ENCODE assay signal across 9 mouse cellular contexts in the genomic region with DNA sequence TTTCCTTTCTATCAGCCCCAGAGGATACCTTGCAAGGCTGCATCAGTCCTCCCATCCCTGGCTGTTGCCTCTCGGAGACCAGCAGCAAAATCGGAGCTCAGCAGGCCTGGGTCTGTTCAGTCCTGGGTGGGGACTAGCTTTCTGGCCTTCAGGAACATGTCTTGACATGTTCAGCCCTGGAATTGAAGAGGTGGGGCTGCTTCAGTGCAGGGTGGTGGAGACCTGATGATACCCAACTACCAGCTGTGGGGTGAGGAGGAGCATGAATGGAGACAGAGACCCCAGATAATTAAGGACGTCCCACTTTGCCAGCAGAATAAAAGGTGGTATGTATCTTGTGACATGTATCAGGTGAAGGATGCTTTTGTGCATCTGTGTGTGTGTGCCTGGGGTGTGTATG. TPM values are rescaled to one million over a fixed set of nuclear protein-coding genes. Genes with fewer than 3 reads are reported as not detected.
DNase-seq lines count a peak whose midpoint lies in the region; ATAC-seq and TF ChIP-seq lines count a peak whose summit lies in the region.
"Had no signal": no experiment of that assay in that cellular context is flagged by ENCODE, and none has a peak within 500 bp of the region (broad histone marks: within the 10 kb centered on the region; RNA-seq: fewer than 3 reads in every experiment).

TSS of gene Cdkn1a (plus strand) at position 201 of the 400 bp plus-strand sequence.

- 85% methylated on average over 3 of the region's 3 CpGs for WGBS in kidney, postnatal 0 days
- whole genome bisulfite sequencing in forebrain, embryonic 12.5 days: 73% methylated on average over 3 of the region's 3 CpGs
- WGBS in liver, postnatal 0 days (ENCODE audit: insufficient replicate concordance): 75% methylated on average over 3 of the region's 3 CpGs

- no peak within 1 kb of the TSS for H3K9ac ChIP-seq in kidney, postnatal 0 days (ENCODE audit: low read depth, low read length)
- H3K9ac ChIP-seq in forebrain, embryonic 12.5 days: no peak within 1 kb of the TSS
- H3K9ac ChIP-seq in liver, postnatal 0 days (replicated peaks): no peak within 1 kb of the TSS
- H3K9ac ChIP-seq: liver, embryonic 14.5 days had no signal

- no peaks in the 10 kb centered on the region for H3K36me3 ChIP-seq in kidney, postnatal 0 days (ENCODE audit: insufficient read depth, low read length)
- peaks cover 19% of the 10 kb centered on the region for H3K36me3 ChIP-seq in G1E (replicated peaks)
- H3K36me3 ChIP-seq in forebrain, embryonic 12.5 days (replicated peaks): no peaks in the 10 kb centered on the region
- H3K36me3 ChIP-seq in liver, postnatal 0 days (replicated peaks; ENCODE audit: insufficient read depth, low read length): no peaks in the 10 kb centered on the region

- no peak within 1 kb of the TSS for H3K27ac ChIP-seq in kidney, postnatal 0 days
- no peak within 1 kb of the TSS for H3K27ac ChIP-seq in forebrain, embryonic 12.5 days
- no peak within 1 kb of the TSS for H3K27ac ChIP-seq in liver, postnatal 0 days (ENCODE audit: low read depth)
- H3K27ac ChIP-seq: liver, embryonic 14.5 days had no signal

- intact Hi-C loops in heart, postnatal 36 days (cut with DNase I): no loop called here

- H3K4me1 ChIP-seq in kidney, postnatal 0 days (replicated peaks; ENCODE audit: insufficient read depth, low read length): 0 out of 2 replicates have a peak, but pooled peaks cover 5% of the 10 kb centered on the region
- peaks cover 69% of the 10 kb centered on the region for H3K4me1 ChIP-seq in G1E (ENCODE audit: insufficient read depth, low read depth, low read length)
- peaks cover 22% of the 10 kb centered on the region for H3K4me1 ChIP-seq in forebrain, embryonic 12.5 days
- peaks cover 6% of the 10 kb centered on the region for H3K4me1 ChIP-seq in liver, postnatal 0 days (ENCODE audit: insufficient read depth)

- ATAC-seq in kidney, postnatal 0 days (replicated peaks; ENCODE audit: low FRiP score, low read depth): no peak
- ATAC-seq in G1E (ENCODE audit: extremely low read depth, insufficient number of reproducible peaks, low FRiP score, poor library complexity, severe bottlenecking): no peak
- no peak for ATAC-seq in forebrain, embryonic 12.5 days (ENCODE audit: low FRiP score)
- ATAC-seq in liver, postnatal 0 days: no peak

- H3K4me3 ChIP-seq in kidney, postnatal 0 days (replicated peaks; ENCODE audit: low read depth, low read length): no peak within 1 kb of the TSS
- peak within 1 kb of the TSS; percentile 68 for H3K4me3 ChIP-seq in G1E (ENCODE audit: low read depth, low read length)
- no peak within 1 kb of the TSS for H3K4me3 ChIP-seq in forebrain, embryonic 12.5 days (replicated peaks)
- no peak within 1 kb of the TSS for H3K4me3 ChIP-seq in liver, postnatal 0 days (ENCODE audit: low read depth, low read length)

- H3K4me2 ChIP-seq in kidney, postnatal 0 days (ENCODE audit: low read length): no peak within 1 kb of the TSS
- H3K4me2 ChIP-seq in forebrain, embryonic 12.5 days: no peak within 1 kb of the TSS
- H3K4me2 ChIP-seq in liver, postnatal 0 days (ENCODE audit: low read depth, low read length): no peak within 1 kb of the TSS

- no peak for TF ChIP-seq EP300 in liver, postnatal 0 days (IDR thresholded peaks at IDR 0.05; ENCODE audit: low read depth)

- TF ChIP-seq CTCF in kidney, postnatal 0 days (IDR thresholded peaks at IDR 0.05; ENCODE audit: low read depth): no peak
- no peak for TF ChIP-seq CTCF in G1E (IDR thresholded peaks at IDR 0.05; ENCODE audit: low read depth, low read length)
- no peak for TF ChIP-seq CTCF in liver, postnatal 0 days (IDR thresholded peaks at IDR 0.05; ENCODE audit: low read depth)

- H3K9me3 ChIP-seq in kidney, postnatal 0 days (replicated peaks; ENCODE audit: low read length): no peaks in the 10 kb centered on the region
- 0 out of 2 replicates have a peak, but pooled peaks cover 4% of the 10 kb centered on the region for H3K9me3 ChIP-seq in G1E (replicated peaks)
- no peaks in the 10 kb centered on the region for H3K9me3 ChIP-seq in forebrain, embryonic 12.5 days
- H3K9me3 ChIP-seq in liver, postnatal 0 days (ENCODE audit: low read length): no peaks in the 10 kb centered on the region

- H3K27me3 ChIP-seq in kidney, postnatal 0 days (ENCODE audit: insufficient read depth, low read length): 0 out of 2 replicates have a peak, but pooled peaks cover 2% of the 10 kb centered on the region
- H3K27me3 ChIP-seq in G1E (ENCODE audit: insufficient read depth, low read length): no peaks in the 10 kb centered on the region
- H3K27me3 ChIP-seq in forebrain, embryonic 12.5 days: peaks cover 41% of the 10 kb centered on the region
- H3K27me3 ChIP-seq in liver, postnatal 0 days (ENCODE audit: insufficient read depth, low read length): peaks cover 18% of the 10 kb centered on the region

- no peak for DNase-seq in kidney, postnatal 0 days (ENCODE audit: low spot score)
- DNase-seq in kidney, adult 18-20 months: no peak
- no peak for DNase-seq in G1E (ENCODE audit: low spot score)
- no peak for DNase-seq in heart, postnatal 36 days
- no peak for DNase-seq in liver, postnatal 0 days
- DNase-seq in cerebellum, adult 9-11 months: no peak
- no peak for DNase-seq in MN1 (ENCODE audit: low spot score)

RNA-seq across cellular contexts. Expression of gene Cdkn1a, which starts in this region (rescaled TPM):
- polyA plus RNA-seq in kidney, postnatal 0 days (2015; fragmentation: Nextera tagmentation; extraction: Ambion mirVana): 125 and 136 TPM in 2 replicates
- total RNA-seq in G1E (2014; fragmentation: Nextera tagmentation) (224 and 234 TPM in 2 replicates), G1E (2017) (18.9 and 21.4 TPM in 2 replicates)
- 123 and 145 TPM in 2 replicates for polyA plus RNA-seq in G1E (2012)
- polyA plus RNA-seq in forebrain, embryonic 12.5 days (2016; fragmentation: Nextera tagmentation; extraction: Ambion mirVana): 29.6 and 34.0 TPM in 2 replicates
- 10 to 100 TPM; 40.8 to 83.9 TPM for total RNA-seq in heart, postnatal 36 days (2021)
- polyA plus RNA-seq in liver, postnatal 0 days (2015; fragmentation: Nextera tagmentation; extraction: Ambion mirVana): 42.4 and 58.1 TPM in 2 replicates
